Mouse (Mus musculus): ENCODE data around the gene Arhgap10. TPM values are rescaled to one million over a fixed set of nuclear protein-coding genes. Genes with fewer than 3 reads are reported as not detected.

Arhgap10 gene
- total and polyA plus RNA-seq, 3 experiments, result 2.7 to 5.9 (median 4.8) TPM

- in situ Hi-C loops (cut with MboI; ENCODE audit: low pct_ligation_motif_present, low pct_unique_long_range_greater_than_20kb, low sequenced_read_pairs) (no loop called here), dilution Hi-C loops (cut with MboI; ENCODE audit: extremely low pct_ligation_motif_present, extremely low pct_unique_long_range_greater_than_20kb, low sequenced_read_pairs) (no loop called here)
- Histone ChIP-seq H3K4me3 (replicated peaks in 1 of 3; ENCODE audit: low read depth in 2 of 3, low read length in 2 of 3, poor library complexity in 1 of 3) (no peak overlapping the region), H3K79me2 (replicated peaks; ENCODE audit: control insufficient read depth, extremely low read depth, insufficient read depth, poor library complexity, severe bottlenecking) (no peaks in the 10 kb centered on the region), H3K4me2 (ENCODE audit: insufficient read depth, low read depth, poor library complexity, severe bottlenecking) (no peak overlapping the region), H3K27ac (ENCODE audit: insufficient read depth, low read depth) (no peak overlapping the region), H3K9ac (ENCODE audit: insufficient read depth, low read depth) (no peak overlapping the region), H3K27me3 (replicated peaks) (no peaks in the 10 kb centered on the region), H3K4me1 (ENCODE audit: control insufficient read depth in 1 of 2, insufficient read depth in 2 of 2) (peaks cover 10 to 24% of the 10 kb centered on the region in 2 experiments), H3K9me3 (replicated peaks; ENCODE audit: low read length) (no peaks in the 10 kb centered on the region), H3K36me3 (replicated peaks in 1 of 2; ENCODE audit: control insufficient read depth in 1 of 2, insufficient read depth in 1 of 2, low read length in 1 of 2) (no peaks in the 10 kb centered on the region)
- no peak for TF ChIP-seq NELFE (IDR thresholded peaks at IDR 0.05; ENCODE audit: low read depth, low read length)
- TF ChIP-seq GABPA (IDR thresholded peaks at IDR 0.05; ENCODE audit: insufficient replicate concordance, low read depth, low read length), result no peak
- no peak for TF ChIP-seq ZC3H11A (IDR thresholded peaks at IDR 0.05; ENCODE audit: low read depth, low read length)
- TF ChIP-seq MYC (IDR thresholded peaks at IDR 0.05; ENCODE audit: low read depth, low read length), result no peak
- TF ChIP-seq TCF12 (IDR thresholded peaks at IDR 0.05; ENCODE audit: low read depth, low read length), result no peak
- no peak for TF ChIP-seq JUND (conservative IDR thresholded peaks at IDR 0.05; ENCODE audit: low read depth, low read length)
- TF ChIP-seq ZNF384 (IDR thresholded peaks at IDR 0.05; ENCODE audit: low read depth, low read length), result no peak
- TF ChIP-seq SMC3 (IDR thresholded peaks at IDR 0.05; ENCODE audit: low read depth, low read length), result no peak
- no peak for TF ChIP-seq SIN3A (IDR thresholded peaks at IDR 0.05; ENCODE audit: low read length)
- TF ChIP-seq BHLHE40 (IDR thresholded peaks at IDR 0.05; ENCODE audit: low read depth, low read length), result no peak
- no peak for TF ChIP-seq MEF2A (IDR thresholded peaks at IDR 0.05; ENCODE audit: borderline replicate concordance, low read depth, low read length)
- no peak for DNase-seq (ENCODE audit: extremely low read depth)
These were observed 78.1 kb downstream of the Arhgap10 start for GRCm38 (mm10) chr8:77439670-77440069.

GRCm38 (mm10) chr8:77437807-77438493 is 79.8 kb downstream of the Arhgap10 start:
- no peak for DNase-seq (ENCODE audit: extremely low read depth)
- Histone ChIP-seq H3K27ac (ENCODE audit: insufficient read depth, low read depth) (no peak overlapping the region), H3K4me3 (replicated peaks in 1 of 3; ENCODE audit: low read depth in 2 of 3, low read length in 2 of 3, poor library complexity in 1 of 3) (no peak overlapping the region), H3K9ac (ENCODE audit: insufficient read depth, low read depth) (no peak overlapping the region), H3K4me1 (ENCODE audit: control insufficient read depth in 1 of 2, insufficient read depth in 2 of 2) (peaks cover 10 to 24% of the 10 kb centered on the region in 2 experiments), H3K27me3 (replicated peaks) (no peaks in the 10 kb centered on the region), H3K36me3 (replicated peaks in 1 of 2; ENCODE audit: control insufficient read depth in 1 of 2, insufficient read depth in 1 of 2, low read length in 1 of 2) (no peaks in the 10 kb centered on the region), H3K4me2 (ENCODE audit: insufficient read depth, low read depth, poor library complexity, severe bottlenecking) (no peak overlapping the region), H3K9me3 (replicated peaks; ENCODE audit: low read length) (no peaks in the 10 kb centered on the region), H3K79me2 (replicated peaks; ENCODE audit: control insufficient read depth, extremely low read depth, insufficient read depth, poor library complexity, severe bottlenecking) (no peaks in the 10 kb centered on the region)
- in situ Hi-C loops (cut with MboI; ENCODE audit: low pct_ligation_motif_present, low pct_unique_long_range_greater_than_20kb, low sequenced_read_pairs) (no loop called here), dilution Hi-C loops (cut with MboI; ENCODE audit: extremely low pct_ligation_motif_present, extremely low pct_unique_long_range_greater_than_20kb, low sequenced_read_pairs) (no loop called here)
- TF ChIP-seq MXI1 (IDR thresholded peaks at IDR 0.05; ENCODE audit: low read depth, low read length) (no peak), KAT2A (IDR thresholded peaks at IDR 0.05; ENCODE audit: insufficient replicate concordance, low read length) (no peak), USF2 (conservative IDR thresholded peaks at IDR 0.05; ENCODE audit: low read depth, low read length) (no peak), ZNF384 (IDR thresholded peaks at IDR 0.05; ENCODE audit: low read depth, low read length) (no peak)

Data from CH12.LX (cell line).